Mouse (Mus musculus) liver, embryonic 13.5 days (tissue): ENCODE results near the gene Unc5a. TPM values are rescaled to one million over a fixed set of nuclear protein-coding genes. Genes with fewer than 3 reads are reported as not detected.

Experiments
- ATAC-seq: fragments of 200-750 bp; cut with Nextera tagmentation; 2 replicates; pipeline ENCODE4 v1.8.0; 2017; ENCODE audit warnings: low read depth, mild to moderate bottlenecking, moderate number of reproducible peaks, moderate library complexity
- DNase-seq: peaks from one replicate; pipeline ENCODE4 v3.0.0; 2022
- H3K27ac ChIP-seq: fragments of 300-500 bp; sonication (generic); 2 replicates; pipeline ENCODE4 v1.5.1; 2015; ENCODE audit warnings: moderate library complexity, mild to moderate bottlenecking, inconsistent platforms
- H3K27me3 ChIP-seq: fragments of 300-500 bp; sonication (generic); 2 replicates; pipeline ENCODE4 v1.6.1; 2015; ENCODE audit warnings: mild to moderate bottlenecking, inconsistent platforms
- H3K36me3 ChIP-seq: fragments of 300-500 bp; sonication (generic); 2 replicates; pipeline ENCODE4 v1.6.1; 2015; ENCODE audit warnings: mild to moderate bottlenecking, inconsistent platforms
- H3K4me1 ChIP-seq: fragments of 300-500 bp; sonication (generic); replicated peaks from 2 replicates; pipeline ENCODE4 v1.6.1; 2015; ENCODE audit warnings: inconsistent platforms
- H3K4me2 ChIP-seq: fragments of 300-500 bp; sonication (generic); 2 replicates; pipeline ENCODE4 v1.6.1; 2015; ENCODE audit warnings: inconsistent platforms, mild to moderate bottlenecking, moderate library complexity
- H3K4me3 ChIP-seq: fragments of 300-500 bp; sonication (generic); replicated peaks from 2 replicates; pipeline ENCODE4 v1.5.1; 2015; ENCODE audit warnings: mild to moderate bottlenecking, inconsistent platforms
- H3K9ac ChIP-seq: fragments of 300-500 bp; sonication (generic); 2 replicates; pipeline ENCODE4 v1.6.1; 2015; ENCODE audit warnings: mild to moderate bottlenecking, inconsistent platforms
- H3K9me3 ChIP-seq: fragments of 300-500 bp; sonication (generic); replicated peaks from 2 replicates; pipeline ENCODE4 v1.6.1; 2016; ENCODE audit warnings: inconsistent platforms
- WGBS: fragments of 180-500 bp; shearing (Covaris S2); methylation state at CpG from one replicate; pipeline ENCODE4 v1.1.7; 2015; ENCODE audit not compliant: insufficient replicate concordance; 5-methylcytosine and 5-hydroxymethylcytosine counted together
- polyA plus RNA-seq: library from polyadenylated mRNA; unstranded; fragments of >200 nt; fragmentation: Nextera tagmentation; extraction: Ambion mirVana; gene quantifications from 2 replicates; pipeline ENCODE4 v1.2.1, GENCODE M21; 2015

Unc5a gene
- polyA plus RNA-seq, 1 experiment from 2014 or later = 0.55 TPM

- Histone ChIP-seq H3K4me1 (peaks cover 9% of the 10 kb centered on the region), H3K4me3 (peak overlapping the region; percentile 49), H3K9ac (no peak overlapping the region), H3K27me3 (peaks cover 85% of the 10 kb centered on the region), H3K27ac (no peak overlapping the region), H3K9me3 (no peaks in the 10 kb centered on the region), H3K36me3 (no peaks in the 10 kb centered on the region), H3K4me2 (peak overlapping the region; percentile 65)
- ATAC-seq (no peak), DNase-seq (no peak)
- 1% methylated on average over 61 of the region's 61 CpGs for WGBS
These were observed 6.7 kb downstream of the Unc5a start for GRCm38 (mm10) chr13:54955695-54956471.

- H3K4me3 ChIP-seq = no peak overlapping the region
- ATAC-seq = no peak
- H3K36me3 ChIP-seq = no peaks in the 10 kb centered on the region
- H3K4me2 ChIP-seq = no peak overlapping the region
- WGBS = 52% methylated on average over 7 of the region's 7 CpGs
- no peak for DNase-seq
- no peak overlapping the region for H3K27ac ChIP-seq
- no peaks in the 10 kb centered on the region for H3K9me3 ChIP-seq
- H3K27me3 ChIP-seq = peaks cover 71% of the 10 kb centered on the region
- no peak overlapping the region for H3K9ac ChIP-seq
- H3K4me1 ChIP-seq = peaks cover 9% of the 10 kb centered on the region
These were observed 8.1 kb downstream of the Unc5a start for GRCm38 (mm10) chr13:54957281-54957680.

- Histone ChIP-seq H3K4me1 (peaks cover 9% of the 10 kb centered on the region), H3K4me3 (no peak overlapping the region), H3K27me3 (peaks cover 52% of the 10 kb centered on the region), H3K27ac (no peak overlapping the region), H3K9me3 (no peaks in the 10 kb centered on the region), H3K4me2 (no peak overlapping the region), H3K9ac (no peak overlapping the region), H3K36me3 (no peaks in the 10 kb centered on the region)
- no peak for DNase-seq
- 43% methylated on average over 15 of the region's 15 CpGs for WGBS
- ATAC-seq = no peak
These were observed 10.0 kb downstream of the Unc5a start for GRCm38 (mm10) chr13:54959059-54959701.

- no peak overlapping the region for H3K4me3 ChIP-seq
- H3K27ac ChIP-seq = no peak overlapping the region
- no peak overlapping the region for H3K9ac ChIP-seq
- DNase-seq = no peak
- no peaks in the 10 kb centered on the region for H3K9me3 ChIP-seq
- peaks cover 45% of the 10 kb centered on the region for H3K27me3 ChIP-seq
- peaks cover 9% of the 10 kb centered on the region for H3K4me1 ChIP-seq
- 42% methylated on average over 6 of the region's 6 CpGs for WGBS
- H3K4me2 ChIP-seq = no peak overlapping the region
- ATAC-seq = 0 out of 2 replicates have a peak, but pooled peaks have one; percentile 34
- no peaks in the 10 kb centered on the region for H3K36me3 ChIP-seq
These were observed 10.6 kb downstream of the Unc5a start for GRCm38 (mm10) chr13:54959842-54960241.

- Histone ChIP-seq H3K4me1 (peaks cover 9% of the 10 kb centered on the region), H3K9me3 (no peaks in the 10 kb centered on the region), H3K36me3 (no peaks in the 10 kb centered on the region), H3K4me2 (no peak overlapping the region), H3K9ac (no peak overlapping the region), H3K27me3 (peaks cover 39% of the 10 kb centered on the region), H3K27ac (no peak overlapping the region), H3K4me3 (no peak overlapping the region)
- ATAC-seq (no peak), DNase-seq (no peak)
- WGBS = 48% methylated on average over 3 of the region's 3 CpGs
These were observed 11.3 kb downstream of the Unc5a start for GRCm38 (mm10) chr13:54960491-54960890.

DNA sequence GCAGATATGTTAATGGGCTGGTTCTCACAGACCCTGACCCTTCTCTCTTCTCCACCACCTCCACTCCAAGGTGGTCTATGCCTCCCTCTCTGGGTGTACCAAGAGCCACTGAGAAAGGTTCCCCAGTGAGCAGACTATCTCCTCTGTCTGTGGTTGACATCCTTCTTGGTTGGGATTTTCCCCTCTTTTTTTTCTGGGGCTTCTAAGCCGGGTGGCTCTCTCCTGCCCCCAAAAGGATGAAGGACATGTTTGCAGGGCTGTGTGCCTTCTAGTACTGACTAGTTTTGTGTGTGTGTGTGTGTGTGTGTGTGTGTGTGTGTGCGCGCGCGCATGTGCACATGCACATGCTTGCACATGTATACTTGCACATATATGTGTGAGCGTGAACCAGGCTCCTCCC, 16.0 kb downstream of the Unc5a start:
- ATAC-seq (no peak), DNase-seq (no peak)
- Histone ChIP-seq H3K4me3 (no peak overlapping the region), H3K27ac (no peak overlapping the region), H3K4me2 (no peak overlapping the region), H3K9me3 (no peaks in the 10 kb centered on the region), H3K4me1 (no peaks in the 10 kb centered on the region), H3K27me3 (no peaks in the 10 kb centered on the region), H3K36me3 (no peaks in the 10 kb centered on the region), H3K9ac (no peak overlapping the region)
- 71% methylated on average over 6 of the region's 6 CpGs for WGBS

DNA sequence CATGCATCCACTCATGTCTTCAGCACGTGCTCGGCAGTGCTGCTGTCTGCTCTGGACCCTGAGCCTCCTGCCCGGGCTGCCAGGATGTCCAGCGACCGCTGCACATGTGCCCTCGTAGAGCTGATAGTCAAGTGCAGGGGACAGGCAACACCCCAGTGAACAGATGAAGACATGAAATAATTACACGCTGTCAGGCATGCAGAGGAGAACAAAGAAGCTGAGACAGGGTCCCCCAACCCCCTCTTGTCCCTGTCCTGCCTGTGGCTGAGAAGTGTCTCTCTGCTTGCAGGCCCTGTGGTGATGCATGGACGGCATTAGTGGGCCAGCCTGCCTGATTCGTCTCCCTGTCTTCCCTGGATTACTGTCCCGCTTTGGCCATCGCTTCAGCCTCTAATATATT, 18.3 kb downstream of the Unc5a start:
- no peak overlapping the region for H3K4me3 ChIP-seq
- H3K4me2 ChIP-seq = no peak overlapping the region
- H3K36me3 ChIP-seq = no peaks in the 10 kb centered on the region
- no peak overlapping the region for H3K27ac ChIP-seq
- ATAC-seq (no peak), DNase-seq (no peak)
- 67% methylated on average over 11 of the region's 11 CpGs for WGBS
- no peaks in the 10 kb centered on the region for H3K9me3 ChIP-seq
- no peaks in the 10 kb centered on the region for H3K4me1 ChIP-seq
- no peak overlapping the region for H3K9ac ChIP-seq
- H3K27me3 ChIP-seq = no peaks in the 10 kb centered on the region

DNA sequence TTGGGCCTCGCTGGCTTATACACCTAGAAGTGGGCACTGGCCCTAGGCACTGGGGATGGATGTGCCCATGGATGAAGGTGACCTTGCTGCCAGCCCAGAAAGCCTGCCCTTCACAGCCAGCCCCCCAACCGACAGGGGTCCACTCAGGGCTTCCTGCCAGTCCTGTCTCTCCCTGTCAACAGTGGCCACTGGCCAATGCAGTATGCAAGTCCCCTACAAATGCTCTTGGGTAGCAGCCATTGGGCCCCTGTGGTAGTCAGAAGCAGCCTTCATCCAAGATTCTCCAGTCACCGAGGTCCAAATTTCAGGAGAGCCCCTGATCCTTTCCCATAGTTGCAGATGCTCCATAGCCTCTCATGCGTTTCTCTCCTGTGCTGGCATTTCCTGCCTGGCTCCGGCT, 19.4 kb downstream of the Unc5a start:
- Histone ChIP-seq H3K27me3 (no peaks in the 10 kb centered on the region), H3K36me3 (no peaks in the 10 kb centered on the region), H3K9me3 (no peaks in the 10 kb centered on the region), H3K27ac (no peak overlapping the region), H3K9ac (no peak overlapping the region), H3K4me2 (no peak overlapping the region), H3K4me3 (no peak overlapping the region), H3K4me1 (no peaks in the 10 kb centered on the region)
- ATAC-seq (no peak), DNase-seq (no peak)
- WGBS = 41% methylated on average over 5 of the region's 5 CpGs

GRCm38 (mm10) chr13:54969513-54969912, 20.3 kb downstream of the Unc5a start:
- H3K27me3 ChIP-seq = no peaks in the 10 kb centered on the region
- no peaks in the 10 kb centered on the region for H3K36me3 ChIP-seq
- no peak overlapping the region for H3K4me3 ChIP-seq
- DNase-seq = no peak
- 46% methylated on average over 9 of the region's 9 CpGs for WGBS
- H3K27ac ChIP-seq = no peak overlapping the region
- H3K4me1 ChIP-seq = no peaks in the 10 kb centered on the region
- no peaks in the 10 kb centered on the region for H3K9me3 ChIP-seq
- no peak for ATAC-seq
- H3K4me2 ChIP-seq = no peak overlapping the region
- no peak overlapping the region for H3K9ac ChIP-seq

DNA sequence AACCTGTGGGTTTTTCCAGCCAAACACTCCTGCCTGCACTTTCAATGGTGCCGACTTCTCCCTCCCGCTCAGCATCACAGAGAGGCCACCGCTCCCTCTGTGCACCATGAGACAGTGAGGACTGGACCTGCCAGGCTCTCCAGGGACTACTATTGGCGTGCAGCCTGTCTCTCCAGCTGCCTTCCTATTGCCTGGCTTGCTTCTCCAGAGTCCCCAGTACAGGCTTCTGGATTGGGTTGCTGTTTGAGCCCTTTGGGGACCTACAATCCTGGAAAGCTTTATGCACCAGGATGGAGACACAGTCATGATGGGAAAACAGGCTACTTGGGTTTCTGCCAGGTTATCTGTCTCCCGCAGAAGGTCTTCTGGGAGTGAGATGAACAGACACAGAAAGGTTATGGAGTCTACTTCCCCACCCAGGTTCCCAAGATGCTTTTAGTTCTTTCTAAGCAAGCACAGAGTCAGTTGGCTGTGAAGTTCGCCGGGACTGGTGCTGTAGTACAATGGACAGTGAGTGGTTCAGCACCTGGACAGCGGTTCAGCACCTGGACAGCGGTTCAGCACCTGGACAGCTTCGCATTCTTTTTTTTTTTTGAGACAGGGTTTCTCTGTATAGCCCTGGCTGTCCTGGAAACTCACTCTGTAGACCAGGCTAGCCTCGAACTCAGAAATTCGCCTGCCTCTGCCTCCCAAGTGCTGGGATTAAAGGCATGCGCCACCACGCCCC, 21.5 kb downstream of the Unc5a start:
- Histone ChIP-seq H3K4me2 (no peak overlapping the region), H3K4me1 (no peaks in the 10 kb centered on the region), H3K27me3 (no peaks in the 10 kb centered on the region), H3K4me3 (no peak overlapping the region), H3K27ac (no peak overlapping the region), H3K36me3 (no peaks in the 10 kb centered on the region), H3K9ac (no peak overlapping the region), H3K9me3 (no peaks in the 10 kb centered on the region)
- ATAC-seq (no peak), DNase-seq (peak; percentile 22)
- 31% methylated on average over 14 of the region's 14 CpGs for WGBS

DNA sequence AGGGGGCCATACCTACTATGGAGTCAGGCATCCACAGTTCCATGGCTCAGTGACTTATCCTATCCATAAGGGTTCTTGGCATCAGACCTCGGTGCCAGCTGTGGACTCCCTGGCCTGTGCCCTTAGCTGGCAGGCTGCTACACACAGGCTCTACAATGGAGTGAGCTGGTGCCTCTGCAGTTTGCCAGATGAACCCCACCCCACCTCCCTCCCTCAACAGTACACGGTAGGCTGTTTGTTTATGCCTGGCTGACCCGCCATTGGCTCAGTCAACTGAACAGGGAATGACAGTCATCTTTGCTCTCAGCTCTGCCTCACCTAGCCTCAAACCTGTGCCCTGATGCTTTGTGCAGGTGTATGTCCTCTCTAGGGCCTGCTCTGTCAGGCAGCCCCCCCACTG, 26.3 kb downstream of the Unc5a start:
- no peak overlapping the region for H3K9ac ChIP-seq
- H3K4me2 ChIP-seq = no peak overlapping the region
- no peaks in the 10 kb centered on the region for H3K36me3 ChIP-seq
- no peak overlapping the region for H3K27ac ChIP-seq
- WGBS = 41% methylated on average over 3 of the region's 3 CpGs
- no peaks in the 10 kb centered on the region for H3K9me3 ChIP-seq
- ATAC-seq = no peak
- no peaks in the 10 kb centered on the region for H3K27me3 ChIP-seq
- DNase-seq = no peak
- H3K4me1 ChIP-seq = no peaks in the 10 kb centered on the region
- no peak overlapping the region for H3K4me3 ChIP-seq
